Mouse (Mus musculus): Measurements from ENCODE around the gene Ficd.

The Ficd gene

GRCm38 (mm10) chr5:113728691-113729090, 6.9 kb upstream of the Ficd start:
- in situ Hi-C loops (cut with MboI, MseI), result loop anchor here (5.0 kb wide), 1 partner anchor 151 kb away; no protein-coding TSS in a partner anchor

- in situ Hi-C loops (cut with MboI, MseI), result no loop called here
Measured at GRCm38 (mm10) chr5:113730641-113731121, 4.9 kb upstream of the Ficd start.

GRCm38 (mm10) chr5:113731174-113731573, 4.4 kb upstream of the Ficd start:
- in situ Hi-C loops (cut with MboI, MseI), result no loop called here

GRCm38 (mm10) chr5:113732182-113732581, 3.4 kb upstream of the Ficd start:
- in situ Hi-C loops (cut with MboI, MseI), result no loop called here

GRCm38 (mm10) chr5:113734376-113734775, 1.2 kb upstream of the Ficd start:
- in situ Hi-C loops (cut with MboI, MseI), result no loop called here

GRCm38 (mm10) chr5:113735023-113735344, 619 bp upstream of the Ficd start:
- in situ Hi-C loops (cut with MboI, MseI), result loop anchor here (5.0 kb wide), 1 partner anchor 37 kb away; the partner anchor contains the start of genes Iscu and Sart3

GRCm38 (mm10) chr5:113736113-113736502, 505 bp downstream of the Ficd start:
- in situ Hi-C loops (cut with MboI, MseI), result loop anchor here (5.0 kb wide), 1 partner anchor 36 kb away; the partner anchor contains the start of genes Iscu and Sart3

GRCm38 (mm10) chr5:113736522-113737164, 1.0 kb downstream of the Ficd start:
- in situ Hi-C loops (cut with MboI, MseI), result loop anchor here (5.0 kb wide), 1 partner anchor 36 kb away; the partner anchor contains the start of genes Iscu and Sart3

GRCm38 (mm10) chr5:113737607-113738237, 2.1 kb downstream of the Ficd start:
- in situ Hi-C loops (cut with MboI, MseI), result loop anchor here (5.0 kb wide), 1 partner anchor 35 kb away; the partner anchor contains the start of genes Iscu and Sart3

- in situ Hi-C loops (cut with MboI, MseI), result no loop called here
Measured at GRCm38 (mm10) chr5:113747629-113748028, 12.0 kb downstream of the Ficd start.

- in situ Hi-C loops (cut with MboI, MseI), result no loop called here
Measured at GRCm38 (mm10) chr5:113748556-113749331, 13.1 kb downstream of the Ficd start.

GRCm38 (mm10) chr5:113751521-113752157, 16.0 kb downstream of the Ficd start:
- in situ Hi-C loops (cut with MboI, MseI), result no loop called here

GRCm38 (mm10) chr5:113755347-113756030, 19.9 kb downstream of the Ficd start:
- in situ Hi-C loops (cut with MboI, MseI), result no loop called here

- in situ Hi-C loops (cut with MboI, MseI), result no loop called here
Measured at GRCm38 (mm10) chr5:113761585-113761984, 26.0 kb downstream of the Ficd start.

- in situ Hi-C loops (cut with MboI, MseI), result no loop called here
Measured at GRCm38 (mm10) chr5:113764426-113764825, 28.8 kb downstream of the Ficd start.

- in situ Hi-C loops (cut with MboI, MseI), result no loop called here
Measured at GRCm38 (mm10) chr5:113765641-113766526, 30.3 kb downstream of the Ficd start.

GRCm38 (mm10) chr5:113768806-113769205, 33.2 kb downstream of the Ficd start:
- in situ Hi-C loops (cut with MboI, MseI), result no loop called here

- in situ Hi-C loops (cut with MboI, MseI), result loop anchor here (5.0 kb wide), 2 partner anchors 34 to 41 kb away; partner anchors contain the start of gene Ficd
Measured at GRCm38 (mm10) chr5:113771213-113772162, 35.9 kb downstream of the Ficd start.

GRCm38 (mm10) chr5:113772450-113772895, 36.9 kb downstream of the Ficd start, which contains the start of the genes Sart3 and Iscu:
Gene Sart3, minus strand, starts transcription at chr5:113772510.
Gene Iscu, plus strand, starts transcription at chr5:113772748.
- in situ Hi-C loops (cut with MboI, MseI), result loop anchor here (5.0 kb wide), 2 partner anchors 35 to 40 kb away; partner anchors contain the start of gene Ficd

All from T-helper 1 cell (primary cell).